Mouse (Mus musculus): ENCODE measurements around the gene Ston1. TPM values are rescaled to one million over a fixed set of nuclear protein-coding genes. Genes with fewer than 3 reads are reported as not detected.
A peak's percentile ranks its signal among the peaks of the same experiment; 100 is the strongest.

Ston1 gene
- 6.9 and 11.1 TPM in 2 replicates for polyA plus RNA-seq (2014; fragmentation: Nextera tagmentation; extraction: Ambion mirVana)

GRCm38 (mm10) chr17:88597222-88598055 lies at the start of gene Ston1:
TSS of gene Ston1 (plus strand) at chr17:88597684.
- Histone ChIP-seq H3K4me1 (ENCODE audit: control insufficient read depth, insufficient read depth, low read length) (peaks cover 13% of the 10 kb centered on the region), H3K4me2 (peak within 1 kb of the TSS; percentile 74), H3K9ac (ENCODE audit: low read depth, low read length) (peak within 1 kb of the TSS; percentile 72), H3K9me3 (replicated peaks; ENCODE audit: control insufficient read depth, low read length) (no peaks in the 10 kb centered on the region), H3K36me3 (ENCODE audit: control insufficient read depth, insufficient read depth, low read length) (no peaks in the 10 kb centered on the region), H3K4me3 (ENCODE audit: low read depth, low read length) (peak within 1 kb of the TSS; percentile 52), H3K27me3 (ENCODE audit: control insufficient read depth, insufficient read depth, low read length) (no peaks in the 10 kb centered on the region), H3K27ac (ENCODE audit: low read depth, low read length) (peak within 1 kb of the TSS; percentile 89)
- ATAC-seq (replicated peaks; ENCODE audit: insufficient number of reproducible peaks, low FRiP score, low TSS enrichment) = peak; percentile 81
- under 1% methylated on average over 39 of the region's 41 CpGs for WGBS (ENCODE audit: insufficient replicate concordance)

- H3K9ac ChIP-seq (ENCODE audit: low read depth, low read length) = no peak overlapping the region
- ATAC-seq (replicated peaks; ENCODE audit: insufficient number of reproducible peaks, low FRiP score, low TSS enrichment) = 0 out of 2 replicates have a peak, but pooled peaks have one; percentile 17
- H3K4me3 ChIP-seq (ENCODE audit: low read depth, low read length) = no peak overlapping the region
- H3K9me3 ChIP-seq (replicated peaks; ENCODE audit: control insufficient read depth, low read length) = no peaks in the 10 kb centered on the region
- peaks cover 6% of the 10 kb centered on the region for H3K4me1 ChIP-seq (ENCODE audit: control insufficient read depth, insufficient read depth, low read length)
- no peaks in the 10 kb centered on the region for H3K27me3 ChIP-seq (ENCODE audit: control insufficient read depth, insufficient read depth, low read length)
- H3K36me3 ChIP-seq (ENCODE audit: control insufficient read depth, insufficient read depth, low read length) = 0 out of 2 replicates have a peak, but pooled peaks cover 5% of the 10 kb centered on the region
- H3K27ac ChIP-seq (ENCODE audit: low read depth, low read length) = no peak overlapping the region
- 57% methylated on average over 24 of the region's 24 CpGs for WGBS (ENCODE audit: insufficient replicate concordance)
- H3K4me2 ChIP-seq = no peak overlapping the region
These were observed 47.9 kb upstream of the Ston1 start for GRCm38 (mm10) chr17:88549411-88550191.

- WGBS (ENCODE audit: insufficient replicate concordance) = 67% methylated on average over 5 of the region's 5 CpGs
- 0 out of 2 replicates have a peak, but pooled peaks cover 6% of the 10 kb centered on the region for H3K36me3 ChIP-seq (ENCODE audit: control insufficient read depth, insufficient read depth, low read length)
These were observed 47.1 kb upstream of the Ston1 start for GRCm38 (mm10) chr17:88550351-88550750.

GRCm38 (mm10) chr17:88550981-88551940 lies 46.2 kb upstream of the Ston1 start:
- Histone ChIP-seq H3K4me3 (ENCODE audit: low read depth, low read length) (no peak overlapping the region), H3K4me1 (ENCODE audit: control insufficient read depth, insufficient read depth, low read length) (peaks cover 6% of the 10 kb centered on the region), H3K36me3 (ENCODE audit: control insufficient read depth, insufficient read depth, low read length) (0 out of 2 replicates have a peak, but pooled peaks cover 6% of the 10 kb centered on the region), H3K27ac (ENCODE audit: low read depth, low read length) (no peak overlapping the region), H3K4me2 (no peak overlapping the region), H3K9me3 (replicated peaks; ENCODE audit: control insufficient read depth, low read length) (no peaks in the 10 kb centered on the region), H3K9ac (ENCODE audit: low read depth, low read length) (no peak overlapping the region), H3K27me3 (ENCODE audit: control insufficient read depth, insufficient read depth, low read length) (no peaks in the 10 kb centered on the region)
- ATAC-seq (replicated peaks; ENCODE audit: insufficient number of reproducible peaks, low FRiP score, low TSS enrichment) = no peak
- WGBS (ENCODE audit: insufficient replicate concordance) = 56% methylated on average over 10 of the region's 10 CpGs

More at GRCm38 (mm10) chr17:88550351-88550750, 47.1 kb upstream of the Ston1 start:
- Histone ChIP-seq H3K4me2 (no peak overlapping the region), H3K9me3 (replicated peaks; ENCODE audit: control insufficient read depth, low read length) (no peaks in the 10 kb centered on the region), H3K27ac (ENCODE audit: low read depth, low read length) (no peak overlapping the region), H3K4me1 (ENCODE audit: control insufficient read depth, insufficient read depth, low read length) (peaks cover 6% of the 10 kb centered on the region), H3K4me3 (ENCODE audit: low read depth, low read length) (no peak overlapping the region), H3K27me3 (ENCODE audit: control insufficient read depth, insufficient read depth, low read length) (no peaks in the 10 kb centered on the region), H3K9ac (ENCODE audit: low read depth, low read length) (no peak overlapping the region)
- ATAC-seq (replicated peaks; ENCODE audit: insufficient number of reproducible peaks, low FRiP score, low TSS enrichment) = no peak

- Histone ChIP-seq H3K9ac (ENCODE audit: low read depth, low read length) (no peak overlapping the region), H3K36me3 (ENCODE audit: control insufficient read depth, insufficient read depth, low read length) (0 out of 2 replicates have a peak, but pooled peaks cover 6% of the 10 kb centered on the region), H3K9me3 (replicated peaks; ENCODE audit: control insufficient read depth, low read length) (no peaks in the 10 kb centered on the region), H3K4me3 (ENCODE audit: low read depth, low read length) (no peak overlapping the region), H3K4me2 (no peak overlapping the region), H3K27me3 (ENCODE audit: control insufficient read depth, insufficient read depth, low read length) (no peaks in the 10 kb centered on the region), H3K27ac (ENCODE audit: low read depth, low read length) (no peak overlapping the region), H3K4me1 (ENCODE audit: control insufficient read depth, insufficient read depth, low read length) (peaks cover 6% of the 10 kb centered on the region)
- 23% methylated on average over 6 of the region's 6 CpGs for WGBS (ENCODE audit: insufficient replicate concordance)
- ATAC-seq (replicated peaks; ENCODE audit: insufficient number of reproducible peaks, low FRiP score, low TSS enrichment) = no peak
These were observed 44.9 kb upstream of the Ston1 start for GRCm38 (mm10) chr17:88552556-88552955.

- no peak overlapping the region for H3K4me3 ChIP-seq (ENCODE audit: low read depth, low read length)
- H3K4me1 ChIP-seq (ENCODE audit: control insufficient read depth, insufficient read depth, low read length) = peaks cover 6% of the 10 kb centered on the region
- 0 out of 2 replicates have a peak, but pooled peaks cover 3% of the 10 kb centered on the region for H3K36me3 ChIP-seq (ENCODE audit: control insufficient read depth, insufficient read depth, low read length)
- H3K9me3 ChIP-seq (replicated peaks; ENCODE audit: control insufficient read depth, low read length) = no peaks in the 10 kb centered on the region
- 0 out of 2 replicates have a peak, but pooled peaks have one; percentile 24 for ATAC-seq (replicated peaks; ENCODE audit: insufficient number of reproducible peaks, low FRiP score, low TSS enrichment)
- 41% methylated on average over 8 of the region's 8 CpGs for WGBS (ENCODE audit: insufficient replicate concordance)
- H3K4me2 ChIP-seq = no peak overlapping the region
- H3K9ac ChIP-seq (ENCODE audit: low read depth, low read length) = no peak overlapping the region
- H3K27me3 ChIP-seq (ENCODE audit: control insufficient read depth, insufficient read depth, low read length) = no peaks in the 10 kb centered on the region
- H3K27ac ChIP-seq (ENCODE audit: low read depth, low read length) = no peak overlapping the region
These were observed 44.5 kb upstream of the Ston1 start for GRCm38 (mm10) chr17:88553001-88553449.

GRCm38 (mm10) chr17:88553473-88554087 lies 43.9 kb upstream of the Ston1 start:
- H3K4me1 ChIP-seq (ENCODE audit: control insufficient read depth, insufficient read depth, low read length) = peaks cover 6% of the 10 kb centered on the region
- no peaks in the 10 kb centered on the region for H3K9me3 ChIP-seq (replicated peaks; ENCODE audit: control insufficient read depth, low read length)
- no peaks in the 10 kb centered on the region for H3K27me3 ChIP-seq (ENCODE audit: control insufficient read depth, insufficient read depth, low read length)
- no peak for ATAC-seq (replicated peaks; ENCODE audit: insufficient number of reproducible peaks, low FRiP score, low TSS enrichment)
- WGBS (ENCODE audit: insufficient replicate concordance) = 85% methylated on average over 11 of the region's 11 CpGs
- H3K4me2 ChIP-seq = no peak overlapping the region
- H3K27ac ChIP-seq (ENCODE audit: low read depth, low read length) = no peak overlapping the region
- H3K4me3 ChIP-seq (ENCODE audit: low read depth, low read length) = no peak overlapping the region
- H3K36me3 ChIP-seq (ENCODE audit: control insufficient read depth, insufficient read depth, low read length) = 0 out of 2 replicates have a peak, but pooled peaks cover 3% of the 10 kb centered on the region
- no peak overlapping the region for H3K9ac ChIP-seq (ENCODE audit: low read depth, low read length)

All from heart, embryonic 11.5 days (tissue).